Mouse (Mus musculus) heart, postnatal 0 days (tissue): ENCODE results near the gene Myh3.

Experiments
- CTCF ChIP-seq: IDR thresholded peaks from 2 replicates; pipeline ENCODE4 v1.5.1; 2016; ENCODE audit warnings: antibody characterized with exemption, control low read depth, low read depth
- EP300 ChIP-seq: IDR thresholded peaks from 2 replicates; pipeline ENCODE4 v1.6.1; 2016; ENCODE audit warnings: antibody characterized with exemption, low read depth

- no peak for TF ChIP-seq CTCF
- TF ChIP-seq EP300: no peak
These were observed 38.3 kb upstream of the Myh3 start for GRCm38 (mm10) chr11:67039799-67040198.
